Comparison of ENCODE assay signal across 21 mouse cellular contexts in genomic region chr3:63315211-63315760, GRCm38 (mm10).
DNase-seq lines count a peak whose midpoint lies in the region; ATAC-seq lines count a peak whose summit lies in the region.
"Had no signal": no experiment of that assay in that cellular context is flagged by ENCODE, and none has a peak within 500 bp of the region (broad histone marks: within the 10 kb centered on the region; RNA-seq: fewer than 3 reads in every experiment).

No protein-coding gene starts in this region.

- peak; percentile 12 for DNase-seq in gastrocnemius, adult 18-20 months (ENCODE audit: low spot score)
- no peak for DNase-seq in gastrocnemius, postnatal 4 days (ENCODE audit: low spot score in 2 of 2)
- DNase-seq in limb, embryonic 11.5 days (ENCODE audit: low spot score): peak; percentile 41
- DNase-seq in limb, embryonic 10.5 days (ENCODE audit: low spot score): no peak
- peak; percentile 31 for DNase-seq in embryo, embryonic 10.5 days (ENCODE audit: low spot score)
- peak; percentile 39 for DNase-seq in skeletal muscle tissue, adult 2 months (ENCODE audit: low read depth, low spot score)
- DNase-seq: cerebellum, adult 18-20 months; cerebellum, postnatal 14 days; liver; liver, postnatal 0 days; right cerebral cortex, adult 18-20 months had no signal

- no peaks in the 10 kb centered on the region for H3K36me3 ChIP-seq in limb, embryonic 11.5 days (ENCODE audit: control insufficient read depth, insufficient read depth, low read length)
- no peaks in the 10 kb centered on the region for H3K36me3 ChIP-seq in limb, embryonic 10.5 days
- no peaks in the 10 kb centered on the region for H3K36me3 ChIP-seq in midbrain, embryonic 13.5 days
- H3K36me3 ChIP-seq: forebrain, embryonic 10.5 days; hindbrain, embryonic 10.5 days; intestine, embryonic 15.5 days; midbrain, embryonic 10.5 days had no signal

- H3K4me3 ChIP-seq in limb, embryonic 11.5 days (ENCODE audit: low read depth, low read length): no peak overlapping the region
- no peak overlapping the region for H3K4me3 ChIP-seq in limb, embryonic 10.5 days
- H3K4me3 ChIP-seq in midbrain, embryonic 13.5 days (replicated peaks): no peak overlapping the region
- H3K4me3 ChIP-seq: forebrain, embryonic 10.5 days; hindbrain, embryonic 10.5 days; intestine, embryonic 15.5 days; left cerebral cortex, adult 2 months; midbrain, embryonic 10.5 days had no signal

- WGBS in limb, embryonic 11.5 days: 44% methylated on average over 7 of the region's 7 CpGs
- WGBS in limb, embryonic 10.5 days: 55% methylated on average over 7 of the region's 7 CpGs
- WGBS in midbrain, embryonic 13.5 days: 85% methylated on average over 7 of the region's 7 CpGs

- no peaks in the 10 kb centered on the region for H3K4me1 ChIP-seq in limb, embryonic 11.5 days (ENCODE audit: control insufficient read depth, insufficient read depth, low read length)
- H3K4me1 ChIP-seq in limb, embryonic 10.5 days: peaks cover 9% of the 10 kb centered on the region
- no peaks in the 10 kb centered on the region for H3K4me1 ChIP-seq in midbrain, embryonic 13.5 days (replicated peaks)
- H3K4me1 ChIP-seq: forebrain, embryonic 10.5 days; hindbrain, embryonic 10.5 days; intestine, embryonic 15.5 days; midbrain, embryonic 10.5 days had no signal

- no peak overlapping the region for H3K27ac ChIP-seq in limb, embryonic 11.5 days (replicated peaks; ENCODE audit: low read depth, low read length)
- no peak overlapping the region for H3K27ac ChIP-seq in limb, embryonic 10.5 days
- no peak overlapping the region for H3K27ac ChIP-seq in midbrain, embryonic 13.5 days
- H3K27ac ChIP-seq: forebrain, embryonic 10.5 days; hindbrain, embryonic 10.5 days; intestine, embryonic 15.5 days; left cerebral cortex, adult 2 months; midbrain, embryonic 10.5 days had no signal

- H3K27me3 ChIP-seq in limb, embryonic 11.5 days (ENCODE audit: control insufficient read depth, insufficient read depth, low read length): no peaks in the 10 kb centered on the region
- no peaks in the 10 kb centered on the region for H3K27me3 ChIP-seq in limb, embryonic 10.5 days (ENCODE audit: low read depth, poor library complexity, severe bottlenecking)
- no peaks in the 10 kb centered on the region for H3K27me3 ChIP-seq in midbrain, embryonic 13.5 days
- H3K27me3 ChIP-seq: intestine, embryonic 15.5 days had no signal

- H3K4me2 ChIP-seq in limb, embryonic 11.5 days (ENCODE audit: low read depth, severe bottlenecking): no peak overlapping the region
- no peak overlapping the region for H3K4me2 ChIP-seq in midbrain, embryonic 13.5 days (replicated peaks)
- H3K4me2 ChIP-seq: heart, embryonic 11.5 days; intestine, embryonic 15.5 days had no signal

- ATAC-seq in limb, embryonic 11.5 days (ENCODE audit: insufficient number of reproducible peaks, low FRiP score, low TSS enrichment, low read depth): no peak
- ATAC-seq in midbrain, embryonic 13.5 days: no peak
- ATAC-seq: forebrain, embryonic 16.5 days; hindbrain, embryonic 16.5 days; intestine, embryonic 15.5 days; liver, postnatal 0 days; lung, postnatal 0 days had no signal

- H3K9me3 ChIP-seq in limb, embryonic 11.5 days (ENCODE audit: control insufficient read depth, low read length): no peaks in the 10 kb centered on the region
- no peaks in the 10 kb centered on the region for H3K9me3 ChIP-seq in limb, embryonic 10.5 days (replicated peaks)
- no peaks in the 10 kb centered on the region for H3K9me3 ChIP-seq in midbrain, embryonic 13.5 days
- H3K9me3 ChIP-seq: forebrain, embryonic 10.5 days; hindbrain, embryonic 10.5 days; intestine, embryonic 15.5 days; midbrain, embryonic 10.5 days had no signal

- no peak overlapping the region for H3K9ac ChIP-seq in limb, embryonic 11.5 days (ENCODE audit: low read length)
- H3K9ac ChIP-seq in midbrain, embryonic 13.5 days (replicated peaks): no peak overlapping the region
- H3K9ac ChIP-seq: intestine, embryonic 15.5 days; liver, postnatal 0 days had no signal

Comparison
In these comparisons a context has a peak if more than half of its experiments do, and no peak if none do; other contexts are left out.
1. DNase-seq: peak in gastrocnemius, adult 18-20 months (single experiment), limb, embryonic 11.5 days (single experiment), embryo, embryonic 10.5 days (single experiment) and skeletal muscle tissue, adult 2 months (single experiment); none in gastrocnemius, postnatal 4 days (0 of 2) and limb, embryonic 10.5 days (single experiment).